Mouse (Mus musculus) neural tube, embryonic 14.5 days (tissue): ENCODE results near the gene Lep. TPM values are rescaled to one million over a fixed set of nuclear protein-coding genes. Genes with fewer than 3 reads are reported as not detected.

Experiments used
- ATAC-seq: fragments of 200-750 bp; cut with Nextera tagmentation; 2 replicates; pipeline ENCODE4 v1.8.0; 2017; ENCODE audit warnings: low read depth, mild to moderate bottlenecking, moderate TSS enrichment, moderate library complexity
- H3K27ac ChIP-seq: fragments of 300-500 bp; sonication (generic); 2 replicates; pipeline ENCODE4 v1.5.1; 2014; ENCODE audit warnings: low read depth, mild to moderate bottlenecking, control low read depth, low read length, moderate library complexity, mixed read lengths
- H3K27me3 ChIP-seq: fragments of 300-500 bp; sonication (generic); 2 replicates; pipeline ENCODE4 v1.6.1; 2014; ENCODE audit warnings: low read length; ENCODE audit not compliant: control insufficient read depth, insufficient read depth
- H3K36me3 ChIP-seq: fragments of 300-500 bp; sonication (generic); 2 replicates; pipeline ENCODE4 v1.6.1; 2014; ENCODE audit warnings: low read length, mixed read lengths; ENCODE audit not compliant: control insufficient read depth, insufficient read depth
- H3K4me1 ChIP-seq: fragments of 300-500 bp; sonication (generic); 2 replicates; pipeline ENCODE4 v1.6.1; 2014; ENCODE audit warnings: low read length; ENCODE audit not compliant: control insufficient read depth, insufficient read depth
- H3K4me2 ChIP-seq: fragments of 300-500 bp; sonication (generic); 2 replicates; pipeline ENCODE4 v1.6.1; 2014; ENCODE audit warnings: mild to moderate bottlenecking, low read depth, low read length, control low read depth
- H3K4me3 ChIP-seq: fragments of 300-500 bp; sonication (generic); 2 replicates; pipeline ENCODE4 v1.5.1; 2014; ENCODE audit warnings: low read depth, low read length, control low read depth, mixed read lengths
- H3K9ac ChIP-seq: fragments of 300-500 bp; sonication (generic); replicated peaks from 2 replicates; pipeline ENCODE4 v1.6.1; 2014; ENCODE audit warnings: low read depth, mild to moderate bottlenecking, control low read depth, low read length, mixed read lengths
- H3K9me3 ChIP-seq: fragments of 300-500 bp; sonication (generic); 2 replicates; pipeline ENCODE4 v1.6.1; 2016; ENCODE audit warnings: low read length; ENCODE audit not compliant: control insufficient read depth
- WGBS: fragments of 180-500 bp; shearing (Covaris S2); extraction: QIAGEN DNeasy Blood & Tissue Kit; methylation state at CpG from one replicate; pipeline ENCODE4 v1.1.7; 2014; 5-methylcytosine and 5-hydroxymethylcytosine counted together
- polyA plus RNA-seq: library from polyadenylated mRNA; unstranded; fragments of >200 nt; fragmentation: Nextera tagmentation; extraction: Ambion mirVana; gene quantifications from 2 replicates; pipeline ENCODE4 v1.2.1, GENCODE M21; 2014

Gene Lep
- polyA plus RNA-seq, 1 experiment from 2014 or later: 0.05 TPM

DNA sequence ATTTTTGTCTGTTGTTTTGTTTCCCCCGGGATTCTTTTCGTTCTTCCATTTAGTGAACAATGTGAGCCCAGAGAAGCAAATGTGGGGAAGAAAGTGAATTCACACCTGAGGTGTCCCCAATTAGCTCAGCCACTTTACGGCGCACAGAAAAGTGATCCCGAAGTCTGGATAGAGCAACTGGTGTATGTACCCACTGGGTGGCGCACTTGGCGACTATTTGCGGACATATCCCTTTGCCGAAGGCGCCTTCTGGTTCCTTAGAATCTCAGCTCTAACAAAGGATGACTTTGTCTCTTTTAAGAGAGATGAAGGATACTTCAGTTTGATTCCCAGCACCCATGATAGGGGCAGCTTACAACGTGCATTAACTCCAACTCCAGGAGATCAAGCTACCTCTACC is 32.9 kb downstream of the Lep start:
- Histone ChIP-seq H3K4me1 (no peaks in the 10 kb centered on the region), H3K27ac (no peak overlapping the region), H3K36me3 (no peaks in the 10 kb centered on the region), H3K4me2 (no peak overlapping the region), H3K9ac (no peak overlapping the region), H3K27me3 (no peaks in the 10 kb centered on the region), H3K9me3 (no peaks in the 10 kb centered on the region), H3K4me3 (no peak overlapping the region)
- 58% methylated on average over 11 of the region's 11 CpGs for WGBS
- ATAC-seq: no peak

DNA sequence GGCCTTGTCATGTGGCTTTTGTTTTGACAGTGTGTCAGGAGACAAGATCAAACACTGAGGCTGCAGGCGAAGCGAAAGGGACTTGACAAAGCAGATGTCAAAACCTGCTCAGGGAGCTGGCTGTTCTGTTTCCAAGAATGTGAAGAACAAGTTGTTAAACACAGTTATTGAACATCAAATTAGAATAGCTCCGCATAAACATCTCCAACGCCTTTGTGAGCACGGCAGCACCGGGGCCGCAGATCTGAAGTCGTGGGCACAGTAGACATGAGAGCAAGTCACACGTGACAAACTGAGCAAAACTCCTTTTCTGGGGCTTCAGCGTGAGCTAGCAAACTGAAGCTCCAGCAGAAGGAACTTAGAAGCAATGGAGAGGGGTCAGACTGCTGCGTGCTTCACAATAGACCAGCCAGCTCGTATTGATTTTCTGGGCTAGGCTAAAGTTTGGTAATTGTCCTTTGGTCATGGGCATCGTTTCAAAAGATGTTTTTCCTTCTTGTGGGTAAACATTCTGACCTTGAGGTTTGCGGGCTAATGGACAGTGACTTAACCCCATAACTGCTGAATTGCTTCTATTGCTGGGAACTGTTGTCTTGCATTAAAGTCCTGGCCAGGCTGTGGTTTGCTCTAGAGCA is 39.6 kb downstream of the Lep start:
- Histone ChIP-seq H3K36me3 (no peaks in the 10 kb centered on the region), H3K27me3 (no peaks in the 10 kb centered on the region), H3K4me3 (no peak overlapping the region), H3K27ac (no peak overlapping the region), H3K4me2 (no peak overlapping the region), H3K4me1 (no peaks in the 10 kb centered on the region), H3K9ac (no peak overlapping the region), H3K9me3 (no peaks in the 10 kb centered on the region)
- WGBS: 76% methylated on average over 14 of the region's 14 CpGs
- no peak for ATAC-seq

DNA sequence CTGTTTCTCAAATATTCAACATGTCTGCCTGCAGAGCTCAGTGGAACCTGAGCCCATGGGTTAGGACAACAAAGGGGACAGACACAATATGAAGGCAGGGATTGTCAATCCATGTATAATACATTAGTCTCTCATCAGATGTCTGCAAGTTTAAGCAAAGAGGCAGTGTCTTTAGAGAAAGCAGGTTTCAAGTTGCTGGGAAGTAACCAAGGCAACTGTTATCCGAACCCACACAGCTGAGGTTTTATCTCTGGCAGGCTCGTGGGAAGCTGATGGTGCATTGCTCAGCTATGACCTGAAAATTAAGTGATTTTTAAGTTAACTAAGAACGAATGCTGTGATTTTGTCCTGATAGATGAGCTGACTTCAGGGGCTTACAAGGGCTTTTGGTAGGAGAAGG is 40.4 kb downstream of the Lep start:
- Histone ChIP-seq H3K4me2 (no peak overlapping the region), H3K4me1 (no peaks in the 10 kb centered on the region), H3K9ac (no peak overlapping the region), H3K36me3 (no peaks in the 10 kb centered on the region), H3K27ac (no peak overlapping the region), H3K9me3 (no peaks in the 10 kb centered on the region), H3K27me3 (no peaks in the 10 kb centered on the region), H3K4me3 (no peak overlapping the region)
- 43% methylated on average over 3 of the region's 3 CpGs for WGBS
- ATAC-seq: no peak

DNA sequence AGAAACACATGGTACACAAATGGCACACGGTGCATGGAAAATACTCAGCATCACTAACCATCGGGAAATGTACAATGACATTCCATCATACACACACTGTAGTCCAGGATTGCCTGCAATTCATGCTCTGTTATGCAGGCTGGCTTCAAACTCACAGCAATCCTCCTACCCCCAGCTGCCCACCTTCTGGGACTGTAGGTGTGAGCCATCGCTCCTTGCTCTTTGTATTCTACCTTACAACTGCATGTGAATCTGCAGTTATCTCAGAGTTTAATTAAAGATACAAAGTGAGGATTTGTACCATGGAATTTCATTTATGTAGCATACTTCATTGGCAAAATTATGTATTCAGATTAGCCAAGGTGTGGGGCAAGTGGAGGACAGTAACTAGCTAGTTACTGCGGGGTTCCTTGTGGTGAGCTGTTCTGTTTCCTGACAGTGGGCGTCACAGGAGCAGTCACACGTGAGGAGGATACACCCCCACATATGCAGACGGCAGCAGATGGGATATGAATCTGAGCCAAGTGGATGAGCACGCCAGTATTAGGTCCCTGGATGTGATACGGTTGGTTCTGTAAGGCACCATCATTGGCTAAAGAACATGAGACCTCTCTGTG is 41.3 kb downstream of the Lep start:
- Histone ChIP-seq H3K27me3 (no peaks in the 10 kb centered on the region), H3K4me2 (no peak overlapping the region), H3K36me3 (no peaks in the 10 kb centered on the region), H3K4me3 (no peak overlapping the region), H3K9me3 (no peaks in the 10 kb centered on the region), H3K27ac (no peak overlapping the region), H3K4me1 (no peaks in the 10 kb centered on the region), H3K9ac (no peak overlapping the region)
- no peak for ATAC-seq
- WGBS: 76% methylated on average over 9 of the region's 9 CpGs

DNA sequence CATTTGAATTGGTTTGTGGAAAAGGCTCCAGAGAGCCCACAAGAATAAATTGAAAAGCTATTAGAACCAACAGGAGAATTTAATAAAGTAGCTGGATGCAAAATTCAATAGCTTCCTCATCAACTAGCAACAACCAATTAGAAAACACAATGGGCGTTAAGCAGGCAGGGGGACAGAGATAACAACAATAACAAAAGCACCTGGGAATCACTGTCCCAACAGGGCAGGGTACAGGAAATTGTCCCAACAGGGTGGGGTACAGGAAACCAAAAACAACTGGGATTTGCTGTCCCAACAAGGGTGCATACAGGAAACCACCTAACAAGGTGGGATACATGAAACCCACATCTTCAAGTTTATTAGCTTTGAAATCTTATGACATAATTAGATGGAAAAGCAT is 48.4 kb downstream of the Lep start:
- no peak overlapping the region for H3K9ac ChIP-seq
- no peaks in the 10 kb centered on the region for H3K36me3 ChIP-seq
- no peaks in the 10 kb centered on the region for H3K4me1 ChIP-seq
- H3K27me3 ChIP-seq: no peaks in the 10 kb centered on the region
- no peak overlapping the region for H3K4me3 ChIP-seq
- H3K27ac ChIP-seq: no peak overlapping the region
- WGBS: 61% methylated on average over 1 of the region's 1 CpGs
- H3K4me2 ChIP-seq: no peak overlapping the region
- no peaks in the 10 kb centered on the region for H3K9me3 ChIP-seq
- ATAC-seq: no peak

DNA sequence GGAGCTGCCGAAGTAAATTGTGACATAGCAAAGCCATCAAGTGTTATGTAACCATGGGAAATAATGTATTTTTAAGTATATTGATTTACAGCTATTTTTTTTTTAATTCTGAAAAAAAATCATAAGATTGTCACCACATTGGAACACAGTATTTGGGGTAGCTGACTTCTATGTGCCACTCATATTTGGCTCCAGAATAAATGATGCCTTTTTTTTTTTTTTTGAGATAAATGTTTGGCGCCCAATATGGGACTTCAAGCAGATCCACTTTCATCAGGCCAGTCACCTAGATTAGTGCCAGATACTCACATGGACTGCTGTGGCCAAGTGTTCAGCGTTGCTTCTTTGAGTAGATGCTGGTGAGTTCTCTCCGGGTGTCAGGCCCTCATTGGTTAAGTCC is 51.5 kb downstream of the Lep start:
- 90% methylated on average over 4 of the region's 4 CpGs for WGBS
- Histone ChIP-seq H3K27ac (no peak overlapping the region), H3K4me3 (no peak overlapping the region), H3K4me1 (no peaks in the 10 kb centered on the region), H3K9ac (no peak overlapping the region), H3K36me3 (no peaks in the 10 kb centered on the region), H3K27me3 (no peaks in the 10 kb centered on the region), H3K4me2 (no peak overlapping the region), H3K9me3 (no peaks in the 10 kb centered on the region)
- no peak for ATAC-seq

DNA sequence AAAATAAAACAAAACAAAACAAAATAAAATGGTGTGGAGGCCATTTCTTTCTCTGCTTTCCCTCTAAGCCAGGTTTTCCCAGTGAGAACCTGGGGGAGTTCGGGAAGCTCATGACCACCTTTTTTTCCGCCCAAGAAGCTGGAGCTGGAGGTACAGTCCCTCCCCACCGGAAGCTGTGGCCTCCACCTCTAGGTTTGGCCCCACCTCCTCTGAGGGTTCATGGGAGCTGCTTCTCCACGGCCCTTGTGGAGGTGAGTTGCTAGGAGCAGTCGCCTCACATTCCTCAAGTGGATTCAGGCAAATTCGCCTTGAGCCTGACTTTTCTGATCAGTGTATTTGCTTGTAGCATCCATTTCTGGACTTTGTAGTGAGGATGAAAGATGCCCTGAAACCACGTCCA is 55.7 kb downstream of the Lep start:
- no peak overlapping the region for H3K27ac ChIP-seq
- no peaks in the 10 kb centered on the region for H3K27me3 ChIP-seq
- H3K9me3 ChIP-seq: no peaks in the 10 kb centered on the region
- H3K9ac ChIP-seq: no peak overlapping the region
- no peaks in the 10 kb centered on the region for H3K36me3 ChIP-seq
- no peak overlapping the region for H3K4me2 ChIP-seq
- ATAC-seq: no peak
- H3K4me1 ChIP-seq: no peaks in the 10 kb centered on the region
- no peak overlapping the region for H3K4me3 ChIP-seq
- WGBS: 69% methylated on average over 7 of the region's 7 CpGs

DNA sequence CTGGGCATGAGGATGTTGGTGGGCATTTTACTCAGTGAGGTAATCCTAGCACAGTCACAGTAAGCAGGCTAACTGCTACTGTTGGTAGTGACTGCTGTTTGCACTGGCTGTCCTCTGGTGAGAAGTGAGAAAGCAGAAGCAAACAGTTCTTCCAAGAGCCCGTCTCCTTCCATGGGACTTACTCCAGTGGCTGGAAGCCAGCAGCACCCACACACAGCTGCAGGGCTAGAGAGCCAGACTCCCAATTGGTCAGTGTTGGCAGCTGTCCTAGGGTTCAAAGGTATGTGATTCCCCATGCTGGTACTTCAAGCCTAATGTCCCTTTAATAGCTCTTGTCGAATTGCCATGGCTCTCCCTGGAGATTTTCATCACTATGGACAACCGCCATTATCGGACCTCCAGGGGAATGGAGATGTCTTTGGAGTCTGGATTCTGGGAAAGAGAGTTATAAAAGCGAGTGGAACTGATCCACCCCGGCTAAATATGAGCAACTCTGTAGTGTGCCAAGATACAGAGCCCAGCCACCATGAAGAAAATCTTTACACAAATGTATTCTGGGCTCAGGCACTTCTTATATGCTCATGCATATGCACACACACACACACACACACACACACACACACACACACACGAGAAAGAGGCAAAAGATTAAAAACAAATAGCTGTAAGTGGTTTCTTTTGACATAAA is 57.5 kb downstream of the Lep start:
- Histone ChIP-seq H3K9me3 (no peaks in the 10 kb centered on the region), H3K4me3 (no peak overlapping the region), H3K36me3 (no peaks in the 10 kb centered on the region), H3K27me3 (no peaks in the 10 kb centered on the region), H3K9ac (no peak overlapping the region), H3K4me1 (no peaks in the 10 kb centered on the region), H3K4me2 (no peak overlapping the region), H3K27ac (no peak overlapping the region)
- ATAC-seq: peak; percentile 64; the same call in 1 of the 2 replicates
- WGBS: 43% methylated on average over 7 of the region's 7 CpGs

DNA sequence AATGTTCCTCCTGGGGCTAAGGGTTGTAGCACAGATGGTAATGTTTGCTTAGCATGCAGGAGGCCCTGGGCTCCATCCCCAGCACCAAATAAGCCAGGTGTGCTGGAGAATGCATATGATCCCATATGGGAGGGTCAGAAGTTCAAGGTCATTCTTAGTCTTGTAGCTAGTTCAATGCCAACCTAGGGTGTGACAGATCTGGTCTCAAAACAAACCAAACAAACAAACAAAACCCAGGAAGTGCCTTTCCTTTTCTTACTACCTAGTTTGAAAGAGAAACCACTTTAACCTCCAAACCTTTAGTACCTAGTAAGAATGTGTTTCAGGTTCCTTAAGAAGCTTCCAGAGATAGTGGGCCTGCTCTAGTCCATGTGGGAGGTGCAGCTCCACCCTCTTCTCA is 58.2 kb downstream of the Lep start:
- H3K4me2 ChIP-seq: no peak overlapping the region
- H3K4me1 ChIP-seq: no peaks in the 10 kb centered on the region
- no peaks in the 10 kb centered on the region for H3K27me3 ChIP-seq
- H3K36me3 ChIP-seq: no peaks in the 10 kb centered on the region
- no peak overlapping the region for H3K4me3 ChIP-seq
- no peaks in the 10 kb centered on the region for H3K9me3 ChIP-seq
- 0 out of 2 replicates have a peak, but pooled peaks have one; percentile 40 for ATAC-seq
- H3K27ac ChIP-seq: no peak overlapping the region
- no peak overlapping the region for H3K9ac ChIP-seq
